Mouse (Mus musculus): Measurements from ENCODE around the gene Rps5. TPM values are rescaled to one million over a fixed set of nuclear protein-coding genes. Genes with fewer than 3 reads are reported as not detected.
A peak's percentile ranks its signal among the peaks of the same experiment; 100 is the strongest.
"Not testable (repeated sequence)": the region's sequence is repeated elsewhere in the genome, so short reads cannot be mapped to it uniquely, and the experiment has no call there.

The Rps5 gene
- polyA plus RNA-seq, 1 experiment = 1,220 TPM

DNA sequence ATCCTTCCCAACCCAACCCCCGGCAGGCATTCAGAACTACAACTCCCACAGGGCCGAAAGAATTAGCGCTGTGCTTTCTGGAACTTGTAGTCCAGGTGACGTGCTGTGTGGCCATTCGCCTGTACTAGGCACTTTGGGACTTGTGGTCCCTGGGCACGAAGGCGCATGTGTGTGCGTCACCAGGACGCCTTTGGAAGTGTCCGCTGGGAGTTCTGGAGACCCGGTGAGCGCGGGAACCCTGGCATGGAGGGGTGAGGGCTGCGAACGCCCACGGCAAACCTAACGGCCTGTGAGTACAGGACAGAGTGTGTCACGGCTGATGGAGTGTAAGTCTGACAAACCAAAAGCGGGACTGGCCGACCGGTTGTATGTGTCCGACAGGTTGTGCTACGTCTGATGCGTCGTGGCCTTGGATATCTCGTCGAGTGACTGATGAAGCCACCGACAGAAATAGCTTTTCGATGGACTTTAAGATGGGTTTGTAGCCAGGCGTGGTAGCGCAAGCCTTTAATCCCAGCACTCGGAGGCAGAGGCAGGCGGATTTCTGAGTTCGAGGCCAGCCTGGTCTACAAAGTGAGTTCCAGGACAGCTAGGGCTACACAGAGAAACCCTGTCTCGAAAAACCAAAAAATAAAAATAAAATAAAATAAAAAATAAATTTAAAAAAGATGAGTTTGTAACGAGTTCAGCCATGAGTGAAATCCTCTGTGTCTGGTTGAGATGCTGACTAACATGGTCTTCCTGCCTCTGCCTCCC is 24.3 kb upstream of the Rps5 start, which contains the start of gene Zscan22:
Gene Zscan22 (plus strand): TSS at position 161 of the 756 bp plus-strand sequence.
- H3K4me3 ChIP-seq (ENCODE audit: insufficient read depth, low read length) = peak within 1 kb of the TSS; percentile 97
- TF ChIP-seq CTCF (IDR thresholded peaks at IDR 0.05; ENCODE audit: low read depth, low read length) (no peak), POLR2A (IDR thresholded peaks at IDR 0.05; ENCODE audit: borderline replicate concordance, low read depth, low read length) (no peak)
- no peak within 1 kb of the TSS for H3K27ac ChIP-seq (ENCODE audit: insufficient read depth, low read depth, low read length)
- peaks cover 5% of the 10 kb centered on the region for H3K4me1 ChIP-seq (ENCODE audit: control insufficient read depth, insufficient read depth, low read length)

DNA sequence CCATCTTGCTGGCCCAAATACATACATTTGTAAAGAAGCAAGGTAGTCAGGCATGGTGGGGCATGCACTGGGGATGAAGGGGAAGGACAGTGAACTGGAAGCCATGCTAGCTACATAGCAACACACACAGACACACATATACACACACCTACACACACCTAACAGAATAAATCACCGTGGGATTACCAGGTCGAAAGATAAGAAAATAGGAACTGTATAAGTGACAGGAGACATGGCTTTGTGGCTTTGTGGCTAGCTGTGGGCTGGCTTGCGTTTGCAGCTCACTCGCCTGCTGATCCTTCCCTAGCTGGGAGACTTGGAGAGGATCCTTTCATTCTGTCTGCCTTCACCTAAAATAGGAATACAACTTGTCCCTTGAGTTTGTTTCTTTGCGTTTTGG is 20.6 kb upstream of the Rps5 start:
- TF ChIP-seq CTCF (IDR thresholded peaks at IDR 0.05; ENCODE audit: low read depth, low read length) = no peak
- TF ChIP-seq POLR2A (IDR thresholded peaks at IDR 0.05; ENCODE audit: borderline replicate concordance, low read depth, low read length) = no peak
- Histone ChIP-seq H3K4me1 (ENCODE audit: control insufficient read depth, insufficient read depth, low read length) (peaks cover 5% of the 10 kb centered on the region), H3K4me3 (ENCODE audit: insufficient read depth, low read length) (no peak overlapping the region), H3K27ac (ENCODE audit: insufficient read depth, low read depth, low read length) (no peak overlapping the region)

DNA sequence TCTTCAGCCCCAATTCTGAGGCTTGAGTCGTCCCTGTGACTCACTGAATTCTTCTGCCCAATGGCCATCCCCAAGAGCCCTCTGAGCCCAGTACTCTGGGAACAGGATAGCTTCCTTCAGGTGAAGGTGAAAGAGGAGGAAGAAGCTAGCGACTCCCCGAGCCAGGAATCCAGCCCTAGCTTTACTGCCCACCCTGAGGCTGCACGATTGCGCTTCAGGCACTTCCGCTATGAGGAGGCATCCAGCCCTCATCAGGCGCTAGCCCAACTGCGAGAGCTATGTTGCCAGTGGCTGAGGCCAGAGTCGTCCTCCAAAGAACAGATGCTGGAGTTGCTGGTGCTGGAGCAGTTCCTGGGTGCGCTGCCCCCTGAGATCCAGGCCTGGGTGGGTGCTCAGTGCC is 18.5 kb upstream of the Rps5 start:
- no peak for TF ChIP-seq POLR2A (IDR thresholded peaks at IDR 0.05; ENCODE audit: borderline replicate concordance, low read depth, low read length)
- TF ChIP-seq CTCF (IDR thresholded peaks at IDR 0.05; ENCODE audit: low read depth, low read length) = no peak
- peaks cover 1% of the 10 kb centered on the region for H3K4me1 ChIP-seq (ENCODE audit: control insufficient read depth, insufficient read depth, low read length)
- no peak overlapping the region for H3K27ac ChIP-seq (ENCODE audit: insufficient read depth, low read depth, low read length)
- no peak overlapping the region for H3K4me3 ChIP-seq (ENCODE audit: insufficient read depth, low read length)

DNA sequence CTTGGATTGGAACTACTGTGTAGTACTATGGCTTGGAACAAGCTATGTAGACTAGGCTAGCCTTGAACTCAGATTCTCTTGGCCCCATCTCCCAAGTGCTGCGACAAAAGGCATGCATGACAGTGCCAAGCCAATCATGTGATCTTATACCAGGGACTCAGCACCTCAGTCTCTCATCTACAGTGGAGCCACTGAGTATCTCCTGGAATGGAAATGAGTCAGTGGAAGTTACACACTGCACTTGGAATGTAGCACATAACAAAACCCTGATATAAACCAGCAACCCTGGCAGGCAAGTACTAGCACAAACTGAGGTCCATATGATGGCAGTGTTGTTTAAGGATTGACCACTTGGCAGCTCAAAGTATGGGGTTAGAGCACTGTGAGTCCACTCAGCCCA is 16.9 kb upstream of the Rps5 start:
- H3K4me3 ChIP-seq (ENCODE audit: insufficient read depth, low read length) = no peak overlapping the region
- no peak overlapping the region for H3K27ac ChIP-seq (ENCODE audit: insufficient read depth, low read depth, low read length)
- H3K4me1 ChIP-seq (ENCODE audit: control insufficient read depth, insufficient read depth, low read length) = peaks cover 3% of the 10 kb centered on the region; the same call in 1 of the 2 replicates
- no peak for TF ChIP-seq POLR2A (IDR thresholded peaks at IDR 0.05; ENCODE audit: borderline replicate concordance, low read depth, low read length)
- TF ChIP-seq CTCF (IDR thresholded peaks at IDR 0.05; ENCODE audit: low read depth, low read length) = no peak

DNA sequence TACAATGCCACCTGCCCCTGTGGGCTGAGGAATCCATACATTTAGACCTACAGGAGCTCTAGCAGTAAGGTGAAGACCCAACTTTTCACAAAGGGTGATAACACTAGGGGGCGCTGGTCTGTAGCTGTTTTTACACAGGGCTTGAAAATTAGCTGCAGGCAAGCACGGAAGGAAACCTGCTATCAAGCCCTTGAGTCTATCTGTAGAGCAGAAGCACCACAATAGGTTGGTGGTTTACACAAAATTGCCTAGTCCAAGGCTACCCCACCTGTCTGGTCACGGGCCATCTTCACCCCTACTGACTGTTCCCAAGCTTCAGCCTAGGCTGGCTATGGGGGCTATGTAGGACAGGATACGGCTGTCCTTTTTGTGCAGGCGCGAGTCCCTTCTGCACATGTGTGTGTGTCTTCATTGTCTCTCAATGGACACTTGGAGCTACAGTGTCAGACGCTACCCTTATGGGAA is 12.6 kb upstream of the Rps5 start:
- H3K27ac ChIP-seq (ENCODE audit: insufficient read depth, low read depth, low read length) = 0 out of 2 replicates have a peak overlapping the region, but pooled peaks have one; percentile 57
- H3K4me1 ChIP-seq (ENCODE audit: control insufficient read depth, insufficient read depth, low read length) = peaks cover 3% of the 10 kb centered on the region; the same call in 1 of the 2 replicates
- H3K4me3 ChIP-seq (ENCODE audit: insufficient read depth, low read length) = peak overlapping the region; percentile 49

DNA sequence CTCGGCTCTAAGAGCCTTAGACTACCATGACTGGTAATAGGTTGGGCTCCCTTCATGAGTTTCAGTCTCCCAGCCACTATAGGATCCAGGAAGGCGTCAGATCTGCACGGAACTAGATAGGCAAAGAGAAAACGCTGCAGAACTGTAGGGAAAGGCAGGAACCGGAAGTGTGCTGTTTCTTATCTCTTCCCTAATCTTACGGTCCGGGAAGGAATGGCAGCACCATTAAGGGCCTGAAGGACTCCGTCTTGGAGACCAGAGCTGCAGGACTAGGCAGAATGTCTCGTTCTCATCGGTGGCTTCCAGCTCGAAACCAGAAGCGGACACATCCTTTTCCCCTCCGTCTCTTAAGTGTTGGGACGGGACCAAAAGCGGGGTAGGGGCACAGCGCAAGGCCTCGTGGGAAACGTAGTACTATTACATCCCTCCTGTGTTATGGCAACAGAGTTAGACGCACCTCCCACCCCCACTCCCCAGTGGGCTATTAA is 11.9 kb upstream of the Rps5 start:
- Histone ChIP-seq H3K4me3 (ENCODE audit: insufficient read depth, low read length) (peak overlapping the region; percentile 49), H3K4me1 (ENCODE audit: control insufficient read depth, insufficient read depth, low read length) (peaks cover 3% of the 10 kb centered on the region; the same call in 1 of the 2 replicates), H3K27ac (ENCODE audit: insufficient read depth, low read depth, low read length) (peak overlapping the region; percentile 57)
- TF ChIP-seq POLR2A (IDR thresholded peaks at IDR 0.05; ENCODE audit: borderline replicate concordance, low read depth, low read length) = no peak
- TF ChIP-seq CTCF (IDR thresholded peaks at IDR 0.05; ENCODE audit: low read depth, low read length) = no peak

More for the DNA sequence above, 12.6 kb upstream of the Rps5 start:
- TF ChIP-seq CTCF (IDR thresholded peaks at IDR 0.05; ENCODE audit: low read depth, low read length) (peak; percentile 20; the same call in 1 of the 2 replicates), POLR2A (IDR thresholded peaks at IDR 0.05; ENCODE audit: borderline replicate concordance, low read depth, low read length) (no peak)

DNA sequence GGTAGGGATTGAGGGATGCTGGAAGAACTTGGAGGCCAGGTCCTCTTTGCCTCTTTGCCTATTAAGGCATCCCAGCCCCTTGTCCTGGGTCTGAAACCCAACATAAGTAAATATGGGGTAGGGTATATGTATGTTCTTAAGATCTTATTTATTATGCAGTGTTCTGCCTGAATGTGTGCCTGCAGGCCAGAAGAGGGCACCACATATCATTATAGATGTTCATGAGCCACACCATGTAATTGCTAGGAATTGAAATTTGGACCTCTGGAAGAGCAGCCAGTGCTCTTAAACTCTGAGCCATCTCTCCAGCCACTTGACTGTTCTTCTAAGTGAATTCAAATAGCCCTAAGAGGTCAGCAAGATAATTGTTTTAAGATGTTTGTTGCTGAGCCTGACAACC is 8.5 kb upstream of the Rps5 start:
- Histone ChIP-seq H3K4me1 (ENCODE audit: control insufficient read depth, insufficient read depth, low read length) (peaks cover 3% of the 10 kb centered on the region; the same call in 1 of the 2 replicates), H3K4me3 (ENCODE audit: insufficient read depth, low read length) (no peak overlapping the region), H3K27ac (ENCODE audit: insufficient read depth, low read depth, low read length) (no peak overlapping the region)
- TF ChIP-seq POLR2A (IDR thresholded peaks at IDR 0.05; ENCODE audit: borderline replicate concordance, low read depth, low read length) (no peak), CTCF (IDR thresholded peaks at IDR 0.05; ENCODE audit: low read depth, low read length) (no peak)

DNA sequence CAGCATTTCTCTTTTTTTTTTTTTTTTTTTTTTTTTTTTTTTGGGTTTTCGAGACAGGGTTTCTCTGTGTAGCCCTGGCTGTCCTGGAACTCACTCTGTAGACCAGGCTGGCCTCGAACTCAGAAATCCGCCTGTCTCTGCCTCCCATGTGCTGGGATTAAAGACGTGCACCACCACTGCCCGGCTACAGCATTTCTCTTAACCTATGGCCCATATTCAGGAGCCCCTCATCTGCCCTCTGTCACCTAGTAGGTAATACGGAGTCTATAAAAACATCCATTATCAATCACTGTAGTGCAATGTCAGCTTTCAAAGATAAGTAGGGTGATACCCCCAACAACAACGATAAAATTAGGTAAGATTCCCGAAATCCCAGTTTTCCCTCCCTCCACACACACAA is 1.6 kb upstream of the Rps5 start:
- H3K4me3 ChIP-seq (ENCODE audit: insufficient read depth, low read length); H3K27ac ChIP-seq (ENCODE audit: insufficient read depth, low read depth, low read length); H3K4me1 ChIP-seq (ENCODE audit: control insufficient read depth, insufficient read depth, low read length): not testable (repeated sequence)

DNA sequence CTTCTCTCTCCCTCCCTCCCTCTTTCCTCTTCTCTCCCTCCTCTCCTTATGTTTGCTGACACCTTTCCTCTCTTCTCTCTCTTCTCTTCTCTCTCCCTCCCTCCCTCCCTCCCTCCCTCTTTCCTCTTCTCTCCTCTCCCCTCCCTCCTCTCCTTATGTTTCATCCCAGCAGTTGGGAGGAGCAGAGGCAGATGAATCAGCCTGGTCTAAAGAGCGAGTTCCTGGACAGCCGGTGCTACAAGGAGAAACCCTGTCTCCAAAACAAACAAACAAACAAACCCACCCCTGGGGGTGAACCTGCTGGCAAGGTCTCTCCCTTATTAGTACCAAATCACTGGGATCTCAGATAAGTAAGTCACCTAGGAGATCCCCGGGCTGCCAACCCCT is 779 bp upstream of the Rps5 start:
- no peak for TF ChIP-seq POLR2A (IDR thresholded peaks at IDR 0.05; ENCODE audit: borderline replicate concordance, low read depth, low read length)
- no peak for TF ChIP-seq CTCF (IDR thresholded peaks at IDR 0.05; ENCODE audit: low read depth, low read length)
- Histone ChIP-seq H3K4me1 (ENCODE audit: control insufficient read depth, insufficient read depth, low read length) (peaks cover 3% of the 10 kb centered on the region; the same call in 1 of the 2 replicates), H3K27ac (ENCODE audit: insufficient read depth, low read depth, low read length) (peak overlapping the region; percentile 95), H3K4me3 (ENCODE audit: insufficient read depth, low read length) (peak overlapping the region; percentile 74)

DNA sequence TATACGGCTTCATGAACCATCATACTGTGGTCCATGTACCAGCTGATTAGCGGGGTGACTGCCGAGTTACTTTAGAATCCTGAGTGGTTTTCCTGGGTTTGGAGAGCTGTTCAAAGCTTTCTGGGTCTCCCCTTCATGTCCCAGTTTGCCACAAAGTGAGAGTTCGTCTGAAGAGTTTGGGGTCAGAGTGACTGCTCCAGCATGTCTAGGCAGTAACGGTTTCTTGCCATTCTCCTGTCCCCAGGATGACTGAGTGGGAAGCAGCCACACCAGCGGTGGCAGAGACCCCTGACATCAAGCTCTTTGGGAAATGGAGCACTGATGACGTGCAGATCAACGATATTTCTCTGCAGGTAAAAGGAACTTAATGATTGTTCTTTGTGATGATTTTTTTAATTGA is 639 bp downstream of the Rps5 start:
- TF ChIP-seq CTCF (IDR thresholded peaks at IDR 0.05; ENCODE audit: low read depth, low read length) (no peak), POLR2A (IDR thresholded peaks at IDR 0.05; ENCODE audit: borderline replicate concordance, low read depth, low read length) (no peak)
- Histone ChIP-seq H3K4me3 (ENCODE audit: insufficient read depth, low read length) (peak overlapping the region; percentile 95), H3K27ac (ENCODE audit: insufficient read depth, low read depth, low read length) (peak overlapping the region; percentile 62), H3K4me1 (ENCODE audit: control insufficient read depth, insufficient read depth, low read length) (peaks cover 3% of the 10 kb centered on the region; the same call in 1 of the 2 replicates)
